Mouse (Mus musculus) kidney, adult 2 months (tissue): ENCODE data around the gene Arid1b. TPM values are rescaled to one million over a fixed set of nuclear protein-coding genes. Genes with fewer than 3 reads are reported as not detected.

Experiments
- DNase-seq: peaks from one replicate; pipeline ENCODE4 v3.0.0; 2021
- H3K27ac ChIP-seq: fragments of 200-500 bp; 2 replicates; pipeline ENCODE4 v1.5.1; 2012; ENCODE audit warnings: low read depth, low read length, control low read depth, inconsistent platforms; ENCODE audit not compliant: insufficient read depth
- H3K27me3 ChIP-seq: fragments of 200-500 bp; replicated peaks from 2 replicates; pipeline ENCODE4 v1.6.1; 2012; ENCODE audit warnings: mild to moderate bottlenecking, moderate library complexity, low read length, inconsistent platforms; ENCODE audit not compliant: control insufficient read depth, insufficient read depth
- H3K36me3 ChIP-seq: fragments of 200-500 bp; 2 replicates; pipeline ENCODE4 v1.6.1; 2012; ENCODE audit warnings: mild to moderate bottlenecking, moderate library complexity, low read length, inconsistent platforms; ENCODE audit not compliant: control insufficient read depth, insufficient read depth
- H3K4me1 ChIP-seq: fragments of 200-500 bp; 2 replicates; pipeline ENCODE4 v1.6.1; 2011; ENCODE audit warnings: low read length; ENCODE audit not compliant: control insufficient read depth, insufficient read depth
- H3K4me3 ChIP-seq: fragments of 200-500 bp; 2 replicates; pipeline ENCODE4 v1.5.1; 2011; ENCODE audit warnings: mild to moderate bottlenecking, low read depth, low read length, control low read depth; ENCODE audit not compliant: insufficient read depth
- CTCF ChIP-seq: fragments of 200-500 bp; conservative IDR thresholded peaks from 2 replicates; pipeline ENCODE4 v1.5.1; 2011; ENCODE audit warnings: low read depth, mild to moderate bottlenecking, control low read depth, low read length, moderate library complexity, mixed read lengths; ENCODE audit not compliant: insufficient read depth, insufficient read length
- POLR2A ChIP-seq: fragments of 200-500 bp; IDR thresholded peaks from one replicate; pipeline ENCODE4 v1.6.1; 2011; ENCODE audit warnings: low read depth, low read length, control low read depth
- WGBS: fragments of 180-500 bp; shearing (Covaris S2); methylation state at CpG from one replicate; pipeline ENCODE4 v1.1.7; 2018; 5-methylcytosine and 5-hydroxymethylcytosine counted together
- polyA plus RNA-seq: library from polyadenylated mRNA; depleted of rRNA; stranded (reverse); fragments of >200 nt; gene quantifications from 2 replicates; pipeline ENCODE4 v1.2.3, GENCODE M21; 2012

Gene Arid1b
- polyA plus RNA-seq, 1 experiment: 20.6 TPM

DNA sequence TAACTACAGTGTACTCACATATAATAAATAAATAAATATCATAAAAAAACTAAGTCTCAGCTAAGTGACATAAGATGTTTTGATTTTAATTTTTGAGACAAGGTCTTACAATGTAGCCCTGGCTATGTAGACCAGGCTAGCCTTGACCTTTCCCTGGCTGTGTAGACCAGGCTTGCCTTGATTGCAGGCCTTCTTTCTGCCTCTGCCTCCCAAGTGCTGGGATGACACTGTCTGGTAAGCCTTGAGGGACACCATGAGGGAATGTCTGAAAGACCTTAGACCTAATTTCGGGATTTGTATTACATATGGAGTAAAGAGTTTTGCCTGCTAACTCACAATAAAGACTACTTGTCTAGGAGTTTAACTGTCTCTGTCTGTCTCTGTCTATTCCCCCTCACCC lies 214.9 kb downstream of the Arid1b start:
- WGBS: 93% methylated on average over 1 of the region's 1 CpGs
- H3K4me1 ChIP-seq: peaks cover 28% of the 10 kb centered on the region
- no peak for TF ChIP-seq CTCF
- no peak for TF ChIP-seq POLR2A

DNA sequence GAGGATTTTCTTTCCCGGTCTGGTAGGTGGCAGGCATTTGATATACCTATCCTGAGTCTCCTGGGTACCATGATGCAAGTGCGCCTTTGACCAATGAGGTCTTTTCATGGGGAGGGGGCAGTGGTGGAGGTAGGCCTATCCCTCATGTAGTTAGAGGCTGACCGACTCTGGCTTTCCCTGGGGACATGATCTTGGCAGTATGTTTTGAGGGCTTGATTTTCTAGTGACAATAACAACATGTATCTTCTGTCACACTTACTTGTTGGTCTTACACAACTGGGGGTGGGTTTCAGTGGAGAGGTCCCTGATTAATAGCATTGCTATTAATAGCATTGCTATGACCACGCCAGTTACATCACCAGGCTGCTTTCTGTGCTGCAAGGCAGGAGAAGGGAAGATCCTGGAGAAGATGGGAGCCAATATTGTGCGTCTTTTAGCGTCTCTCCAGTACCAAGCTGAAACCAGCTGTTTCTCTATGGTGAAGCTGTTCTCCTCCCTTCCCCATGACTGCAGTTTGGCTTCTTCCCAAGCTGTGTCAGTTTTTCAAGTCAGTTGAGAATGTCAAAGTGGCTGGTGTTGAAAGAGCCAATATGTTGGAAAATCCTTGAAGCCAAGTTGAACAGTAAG lies 216.1 kb downstream of the Arid1b start:
- no peak for DNase-seq
- 77% methylated on average over 6 of the region's 6 CpGs for WGBS

More for the DNA sequence above, 214.9 kb downstream of the Arid1b start:
- no peaks in the 10 kb centered on the region for H3K27me3 ChIP-seq
- no peak for DNase-seq
- H3K27ac ChIP-seq: no peak overlapping the region
- H3K36me3 ChIP-seq: no peaks in the 10 kb centered on the region
- no peak overlapping the region for H3K4me3 ChIP-seq

DNA sequence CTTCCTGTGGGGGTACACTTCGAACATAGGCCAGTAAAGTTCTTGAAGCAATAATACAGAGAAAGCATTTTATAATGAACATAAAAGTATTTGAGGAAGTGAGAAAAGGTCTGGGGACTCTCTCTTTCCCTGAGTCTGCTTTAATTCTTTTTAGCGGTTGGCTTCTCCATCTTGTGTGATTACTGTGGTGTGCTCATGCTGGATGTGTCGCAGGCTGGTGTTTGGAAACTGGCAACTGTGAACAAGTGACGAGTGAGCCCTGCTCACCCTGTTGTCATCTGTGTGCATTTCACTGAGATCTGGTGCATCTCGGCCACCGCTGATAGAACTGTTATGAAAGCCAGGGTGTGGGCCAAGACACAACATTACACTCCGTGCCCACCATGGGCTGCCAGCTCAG lies 216.8 kb downstream of the Arid1b start:
- Histone ChIP-seq H3K27ac (no peak overlapping the region), H3K27me3 (no peaks in the 10 kb centered on the region), H3K4me1 (peaks cover 27% of the 10 kb centered on the region), H3K36me3 (no peaks in the 10 kb centered on the region), H3K4me3 (no peak overlapping the region)
- 94% methylated on average over 7 of the region's 7 CpGs for WGBS
- TF ChIP-seq POLR2A (no peak), CTCF (no peak)
- no peak for DNase-seq

More for the DNA sequence above, 216.1 kb downstream of the Arid1b start:
- H3K36me3 ChIP-seq: no peaks in the 10 kb centered on the region
- no peak for TF ChIP-seq POLR2A
- TF ChIP-seq CTCF: no peak
- peaks cover 27% of the 10 kb centered on the region for H3K4me1 ChIP-seq
- H3K27me3 ChIP-seq: no peaks in the 10 kb centered on the region
- H3K27ac ChIP-seq: no peak overlapping the region
- H3K4me3 ChIP-seq: no peak overlapping the region

DNA sequence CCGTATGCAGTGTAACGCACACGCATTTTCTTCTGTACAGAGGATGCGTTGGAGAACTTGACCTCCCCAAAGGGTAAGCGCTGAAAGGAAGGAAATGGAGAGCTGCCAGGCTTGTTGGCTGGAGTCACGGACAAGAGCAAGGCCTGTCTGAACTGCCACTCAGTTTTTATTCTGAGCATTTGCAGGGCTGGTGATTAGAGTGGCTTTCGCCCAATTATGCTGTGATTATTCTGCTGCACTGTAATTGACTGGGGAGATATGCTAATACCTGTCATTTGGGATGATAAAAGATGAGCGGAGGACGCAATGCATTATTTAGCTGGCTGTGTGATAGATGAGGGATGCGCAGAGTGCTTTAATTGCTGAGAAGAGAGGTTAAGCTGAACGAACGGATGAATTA lies 218.0 kb downstream of the Arid1b start:
- DNase-seq: peak; percentile 75
- 47% methylated on average over 12 of the region's 12 CpGs for WGBS
- no peak for TF ChIP-seq CTCF
- no peak for TF ChIP-seq POLR2A
- Histone ChIP-seq H3K27me3 (no peaks in the 10 kb centered on the region), H3K4me1 (peaks cover 23% of the 10 kb centered on the region), H3K4me3 (no peak overlapping the region), H3K27ac (no peak overlapping the region), H3K36me3 (no peaks in the 10 kb centered on the region)

DNA sequence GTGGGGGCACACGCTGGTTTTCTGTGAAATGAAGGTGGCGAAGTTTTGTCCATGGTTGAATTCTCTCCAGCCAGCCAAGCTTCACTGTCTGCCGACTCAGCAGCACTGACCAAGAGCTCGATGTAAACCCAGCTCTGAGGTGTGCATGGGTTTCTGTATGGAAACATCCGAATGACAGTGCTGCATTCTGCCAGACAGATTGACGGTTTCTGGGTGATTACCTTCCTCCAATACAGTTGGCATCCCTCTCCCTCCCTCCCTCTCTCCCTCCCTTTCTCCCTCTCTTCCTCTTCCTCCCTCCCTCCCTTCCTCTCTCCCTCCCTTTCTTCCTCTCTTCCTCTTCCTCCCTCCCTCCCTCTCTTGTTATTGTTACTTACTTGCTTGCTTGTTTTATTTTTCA lies 219.3 kb downstream of the Arid1b start:
- no peaks in the 10 kb centered on the region for H3K27me3 ChIP-seq
- H3K4me1 ChIP-seq: peaks cover 24% of the 10 kb centered on the region
- no peak overlapping the region for H3K27ac ChIP-seq
- TF ChIP-seq POLR2A (no peak), CTCF (no peak)
- no peak for DNase-seq
- WGBS: 44% methylated on average over 6 of the region's 6 CpGs
- no peak overlapping the region for H3K4me3 ChIP-seq
- H3K36me3 ChIP-seq: no peaks in the 10 kb centered on the region

DNA sequence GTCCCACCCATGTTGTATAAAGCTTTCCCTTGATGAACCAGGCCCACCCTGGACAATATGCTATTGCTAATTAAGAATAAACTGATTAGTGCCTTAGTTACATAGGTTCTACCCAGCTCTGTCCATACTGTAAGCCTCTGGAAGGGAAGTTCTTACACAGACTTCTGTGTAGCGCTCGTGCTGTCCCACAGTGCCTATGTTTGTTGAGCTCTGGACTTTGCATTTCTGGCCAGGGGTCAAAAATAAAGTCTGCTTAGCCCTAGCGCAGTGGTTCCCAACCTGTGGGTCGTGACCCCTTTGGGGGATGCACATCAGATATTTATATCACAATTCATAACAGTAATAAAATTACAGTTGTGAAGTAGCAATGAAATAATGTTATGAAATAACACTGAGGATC lies 221.2 kb downstream of the Arid1b start:
- Histone ChIP-seq H3K27ac (no peak overlapping the region), H3K36me3 (no peaks in the 10 kb centered on the region), H3K4me1 (peaks cover 24% of the 10 kb centered on the region), H3K27me3 (no peaks in the 10 kb centered on the region), H3K4me3 (no peak overlapping the region)
- WGBS: 67% methylated on average over 4 of the region's 4 CpGs
- DNase-seq: no peak
- TF ChIP-seq CTCF (no peak), POLR2A (no peak)

DNA sequence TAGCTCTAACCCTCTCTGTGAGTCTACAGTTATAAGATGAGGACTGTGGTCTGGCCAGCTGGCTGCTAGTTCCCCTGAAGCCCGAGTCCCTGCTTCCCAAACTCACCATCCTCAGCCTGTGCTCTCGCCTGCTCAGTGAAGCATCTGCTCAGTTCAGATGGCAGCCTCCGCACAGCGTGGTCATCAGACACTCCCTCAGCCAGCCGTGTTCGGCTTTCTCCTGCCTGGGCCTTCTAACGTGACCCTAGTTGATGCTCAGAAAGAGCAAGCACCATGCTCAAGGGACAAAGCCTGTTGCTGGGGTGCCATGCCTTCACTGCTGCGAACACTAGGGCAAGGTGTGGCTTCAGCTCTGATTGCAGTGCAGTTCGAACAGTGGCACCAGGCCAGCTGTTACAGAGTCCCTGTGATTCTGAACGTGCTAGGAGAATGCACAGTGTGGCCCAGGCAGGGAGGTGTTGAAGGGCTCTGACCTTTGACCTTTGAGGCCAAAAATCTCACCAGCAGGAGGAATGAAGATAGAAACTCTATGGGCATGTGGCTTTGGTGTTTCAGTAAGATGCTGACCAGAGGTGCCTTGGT lies 222.9 kb downstream of the Arid1b start:
- Histone ChIP-seq H3K27me3 (no peaks in the 10 kb centered on the region), H3K27ac (no peak overlapping the region), H3K4me3 (no peak overlapping the region), H3K4me1 (peaks cover 24% of the 10 kb centered on the region), H3K36me3 (no peaks in the 10 kb centered on the region)
- TF ChIP-seq CTCF: peak; percentile 19; the same call in 1 of the 2 replicates
- TF ChIP-seq POLR2A: no peak
- peak; percentile 70 for DNase-seq
- 35% methylated on average over 10 of the region's 10 CpGs for WGBS
